Mouse (Mus musculus) cerebellum, postnatal 14 days (tissue): ENCODE data around the gene 4933415A04Rik.

Source experiments
- DNase-seq, 2 experiments: peaks; one replicate each; pipeline ENCODE4 v3.0.0; 2021; ENCODE audit warnings: mixed read lengths in 2 of 2

Gene 4933415A04Rik

DNA sequence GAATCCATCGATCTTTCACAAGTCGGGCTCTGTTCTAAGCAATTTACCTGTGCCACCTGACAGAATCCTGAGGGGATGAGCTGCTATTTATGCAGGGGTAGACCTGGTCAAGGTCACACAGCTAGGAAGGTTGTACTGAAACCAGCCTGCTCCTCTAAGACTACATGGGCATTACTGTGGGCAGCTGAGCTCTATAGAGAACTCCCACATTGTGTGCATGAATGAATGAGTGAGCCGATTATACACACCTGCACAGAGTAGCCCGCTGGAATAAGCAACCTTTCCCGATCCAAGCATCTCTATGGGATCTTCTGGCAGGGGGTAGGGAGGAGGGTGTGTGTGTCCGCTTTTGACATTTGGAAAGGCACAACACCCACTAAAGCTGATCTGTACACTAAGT, 46.3 kb downstream of the 4933415A04Rik start:
- DNase-seq: no peak

GRCm38 (mm10) chr11:43633658-43634401, 47.0 kb downstream of the 4933415A04Rik start:
- peak in 1 of 2 experiments; percentile 65 for DNase-seq

DNA sequence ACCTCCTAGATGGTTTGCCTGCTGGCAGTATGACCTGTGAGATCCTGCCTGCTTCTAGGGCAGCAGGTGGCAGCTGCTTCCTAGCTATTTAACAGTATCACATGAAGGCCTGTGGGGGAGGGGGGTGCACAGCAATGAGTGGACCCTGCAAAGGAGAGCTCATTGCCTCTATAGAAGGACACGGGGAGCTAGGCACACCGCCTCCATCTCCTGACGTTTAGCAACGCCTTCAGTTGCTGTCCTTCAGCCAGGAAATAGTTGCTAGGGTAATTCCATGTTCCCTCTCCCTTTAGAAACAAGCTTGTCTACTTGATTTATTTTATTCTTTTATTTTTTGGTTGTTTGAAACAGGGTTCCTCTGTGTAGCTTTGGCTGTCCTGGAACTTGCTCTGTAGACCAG, 49.9 kb downstream of the 4933415A04Rik start:
- no peak for DNase-seq

- no peak for DNase-seq
Observed at GRCm38 (mm10) chr11:43638486-43638885, 51.6 kb downstream of the 4933415A04Rik start.
